Mouse (Mus musculus) T-helper 1 cell (primary cell): ENCODE results near the gene Gm3532.
"Not testable (repeated sequence)": the region's sequence is repeated elsewhere in the genome, so short reads cannot be mapped to it uniquely, and the experiment has no call there.

Experiments used
- in situ Hi-C: fragments of 300-600 bp; cut with MboI, MseI; formaldehyde crosslinking; loops from one replicate; pipeline ENCODE4 v1.15.1; 2025; ENCODE audit warnings: high pct_unique_total_duplicates

Gm3532 gene

DNA sequence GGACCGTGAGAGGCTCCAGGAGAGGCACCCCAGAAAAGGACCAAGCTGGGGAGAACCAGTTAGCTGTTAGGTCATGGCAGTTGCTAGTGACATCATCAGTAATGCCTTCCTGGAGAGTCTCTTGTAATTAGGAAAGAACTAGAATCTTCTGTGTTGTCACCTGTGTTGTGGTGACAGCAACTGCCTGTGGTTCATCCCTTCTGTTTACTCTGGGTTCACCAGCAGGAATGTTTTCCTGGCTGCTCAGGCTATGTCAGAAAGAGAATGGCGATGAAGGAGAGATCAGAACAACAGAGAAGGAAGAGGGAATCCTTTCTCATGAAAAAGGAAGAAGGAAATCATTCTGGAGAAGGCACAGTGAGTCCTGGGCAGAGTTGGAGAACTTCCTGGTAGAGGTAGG is at the start of gene Gm3532:
Gene Gm3532, plus strand, starts transcription at position 301 of the 400 bp plus-strand sequence.
- in situ Hi-C loops, result loop anchor here (25.0 kb wide), 2 partner anchors 351 to 1701 kb away; partner anchors contain the start of genes Gm3033 and Gm8271

DNA sequence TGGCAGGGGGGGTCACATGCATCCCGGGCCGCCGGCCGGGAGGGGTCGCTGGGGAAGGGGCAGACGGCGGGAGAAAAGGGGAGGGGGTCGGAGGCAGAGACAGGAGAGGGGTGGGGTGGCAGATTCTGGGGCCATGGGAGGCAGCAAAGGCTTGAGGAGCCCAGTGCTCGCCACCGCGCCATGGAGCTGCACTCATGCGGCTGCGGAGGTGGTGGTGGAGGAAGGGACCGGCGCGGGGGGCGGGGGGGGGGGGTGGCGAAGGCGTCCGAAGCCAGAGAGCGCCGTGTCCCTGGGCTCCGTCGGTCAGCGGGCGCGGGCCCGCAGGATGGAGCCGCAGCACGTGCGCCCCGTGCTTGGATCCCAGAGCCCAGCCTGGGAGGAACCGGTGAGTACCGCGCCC is 36.9 kb upstream of the Gm3532 start, which contains the start of gene Gm3488:
Gene Gm3488, plus strand, starts transcription at position 301 of the 400 bp plus-strand sequence.
- in situ Hi-C loops, result not testable (repeated sequence)
